Mouse (Mus musculus): ENCODE results near the gene Rbpms2.

DNA sequence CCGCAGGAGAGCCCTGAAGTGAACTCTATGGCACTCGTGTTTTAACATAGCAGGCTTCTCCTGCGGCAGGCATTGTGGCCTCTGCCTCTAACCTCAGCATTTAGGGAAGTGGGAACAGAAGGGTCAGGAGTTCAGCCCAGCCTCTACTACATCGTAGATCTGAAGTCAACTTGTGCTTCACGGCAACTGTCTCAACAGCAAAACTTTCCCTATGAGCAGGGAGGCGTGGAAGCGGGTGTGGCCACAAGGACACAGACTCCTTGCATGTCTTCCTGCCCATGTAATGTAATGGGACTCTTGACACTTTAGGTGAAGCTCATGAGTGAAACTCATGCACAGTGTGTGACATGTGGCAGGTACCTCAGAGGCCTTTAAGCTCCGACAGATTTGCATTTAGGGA is 26.1 kb downstream of the Rbpms2 start:
- TF ChIP-seq MYOD1 (IDR thresholded peaks at IDR 0.05; ENCODE audit: control insufficient read depth in 1 of 3, insufficient read length in 2 of 3, low read depth in 2 of 3): no peak
- TF ChIP-seq POLR2A (IDR thresholded peaks at IDR 0.05; ENCODE audit: insufficient read length, low read depth): no peak
- no peak for TF ChIP-seq MYOG (IDR thresholded peaks at IDR 0.05; ENCODE audit: control insufficient read depth in 1 of 3, insufficient read depth in 1 of 3, insufficient read length in 2 of 3, low read depth in 2 of 3)
- no peak for TF ChIP-seq CEBPB (IDR thresholded peaks at IDR 0.05; ENCODE audit: insufficient read depth, poor library complexity, severe bottlenecking)
- no peak for TF ChIP-seq USF1 (IDR thresholded peaks at IDR 0.05; ENCODE audit: low read depth)
- TF ChIP-seq POLR2AphosphoS2 (IDR thresholded peaks at IDR 0.05; ENCODE audit: insufficient read length, low read depth): no peak
- no peak for TF ChIP-seq E2F4 (IDR thresholded peaks at IDR 0.05; ENCODE audit: insufficient read depth)
- no peak for TF ChIP-seq MAX (IDR thresholded peaks at IDR 0.05; ENCODE audit: low read depth)
- TF ChIP-seq TCF12 (IDR thresholded peaks at IDR 0.05; ENCODE audit: insufficient read depth, poor library complexity, severe bottlenecking): no peak
- TF ChIP-seq REST (IDR thresholded peaks at IDR 0.05; ENCODE audit: insufficient read depth, insufficient read length): no peak
- TF ChIP-seq SRF (IDR thresholded peaks at IDR 0.05; ENCODE audit: control insufficient read depth, insufficient read length, low read depth): no peak

Data from myocyte (in vitro differentiated cells).